Mouse (Mus musculus): ENCODE measurements around the gene Cmah.

DNA sequence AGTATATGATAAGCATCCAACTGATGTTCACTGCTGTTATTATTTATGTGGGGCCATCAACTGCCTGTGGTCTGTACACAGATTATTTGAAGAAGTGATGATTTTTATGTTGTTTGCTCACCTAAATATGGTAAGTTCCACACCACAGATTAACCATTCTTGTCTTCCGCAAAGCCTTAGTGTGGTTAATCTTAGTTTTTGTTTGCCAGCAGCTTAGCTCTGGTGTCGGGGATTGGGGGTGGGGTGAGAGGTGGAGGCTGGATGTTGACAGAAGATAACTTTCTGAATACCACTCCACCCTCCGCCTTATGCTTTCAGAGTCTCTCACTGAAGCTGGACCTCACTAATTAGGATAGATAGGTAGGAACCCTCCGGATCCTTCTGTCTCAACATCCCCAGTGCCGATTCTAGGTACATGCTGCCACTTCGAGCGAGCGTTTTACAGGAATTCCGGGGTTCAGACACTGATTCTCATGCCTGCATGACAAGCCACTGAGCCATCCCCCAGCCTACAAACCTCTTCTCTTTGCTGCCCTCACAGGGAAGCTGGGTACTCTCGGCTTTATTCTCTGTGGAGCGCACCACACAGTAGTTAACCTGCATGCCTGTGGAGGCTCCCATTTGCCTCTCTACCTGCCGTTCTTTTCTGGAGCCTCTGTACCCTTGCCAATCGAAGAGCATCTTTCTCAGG, 92.5 kb downstream of the Cmah start:
- TF ChIP-seq POLR2A (IDR thresholded peaks at IDR 0.05; ENCODE audit: borderline replicate concordance, extremely low read depth, low read depth, low read length) (no peak), CTCF (IDR thresholded peaks at IDR 0.05; ENCODE audit: insufficient read depth, low read length) (no peak)

All from lung, adult 2 months (tissue).